Mouse (Mus musculus) forebrain, embryonic 15.5 days (tissue): ENCODE results near the gene Ybey. TPM values are rescaled to one million over a fixed set of nuclear protein-coding genes. Genes with fewer than 3 reads are reported as not detected.

ENCODE experiments used
- ATAC-seq: fragments of 200-750 bp; cut with Nextera tagmentation; replicated peaks from 2 replicates; pipeline ENCODE4 v1.8.0; 2017; ENCODE audit warnings: mild to moderate bottlenecking, moderate TSS enrichment, moderate library complexity
- H3K27ac ChIP-seq: fragments of 300-500 bp; sonication (generic); replicated peaks from 2 replicates; pipeline ENCODE4 v1.5.1; 2015; ENCODE audit warnings: mild to moderate bottlenecking, inconsistent platforms
- H3K27me3 ChIP-seq: fragments of 300-500 bp; sonication (generic); 2 replicates; pipeline ENCODE4 v1.6.1; 2015; ENCODE audit warnings: inconsistent platforms
- H3K36me3 ChIP-seq: fragments of 300-500 bp; sonication (generic); 2 replicates; pipeline ENCODE4 v1.6.1; 2015; ENCODE audit warnings: mild to moderate bottlenecking, inconsistent platforms
- H3K4me1 ChIP-seq: fragments of 300-500 bp; sonication (generic); 2 replicates; pipeline ENCODE4 v1.6.1; 2015; ENCODE audit warnings: inconsistent platforms
- H3K4me2 ChIP-seq: fragments of 300-500 bp; sonication (generic); replicated peaks from 2 replicates; pipeline ENCODE4 v1.6.1; 2015; ENCODE audit warnings: mild to moderate bottlenecking, inconsistent platforms
- H3K4me3 ChIP-seq: fragments of 300-500 bp; sonication (generic); 2 replicates; pipeline ENCODE4 v1.5.1; 2015; ENCODE audit warnings: mild to moderate bottlenecking, inconsistent platforms
- H3K9ac ChIP-seq: fragments of 300-500 bp; sonication (generic); replicated peaks from 2 replicates; pipeline ENCODE4 v1.6.1; 2015; ENCODE audit warnings: mild to moderate bottlenecking, inconsistent platforms
- H3K9me3 ChIP-seq: fragments of 300-500 bp; sonication (generic); 2 replicates; pipeline ENCODE4 v1.6.1; 2016; ENCODE audit warnings: inconsistent platforms
- WGBS: fragments of 180-500 bp; shearing (Covaris S2); methylation state at CpG from one replicate; pipeline ENCODE4 v1.1.7; 2015; ENCODE audit warnings: mixed read lengths; 5-methylcytosine and 5-hydroxymethylcytosine counted together
- polyA plus RNA-seq: library from polyadenylated mRNA; unstranded; fragments of >200 nt; fragmentation: Nextera tagmentation; extraction: Ambion mirVana; gene quantifications from 2 replicates; pipeline ENCODE4 v1.2.1, GENCODE M21; 2015

The Ybey gene
- polyA plus RNA-seq, 1 experiment from 2014 or later: 6.7 TPM

- WGBS: 97% methylated on average over 9 of the region's 9 CpGs
- peaks cover 21% of the 10 kb centered on the region for H3K4me1 ChIP-seq
- H3K4me2 ChIP-seq: no peak overlapping the region
- H3K9me3 ChIP-seq: no peaks in the 10 kb centered on the region
- H3K9ac ChIP-seq: no peak overlapping the region
- no peak overlapping the region for H3K4me3 ChIP-seq
- H3K27me3 ChIP-seq: no peaks in the 10 kb centered on the region
- ATAC-seq: no peak
- H3K36me3 ChIP-seq: peaks cover 40% of the 10 kb centered on the region
- H3K27ac ChIP-seq: no peak overlapping the region
These were observed 29.6 kb downstream of the Ybey start for GRCm38 (mm10) chr10:76439107-76439890.

GRCm38 (mm10) chr10:76433925-76434324, 35.0 kb downstream of the Ybey start:
- H3K27me3 ChIP-seq: no peaks in the 10 kb centered on the region
- peaks cover 79% of the 10 kb centered on the region for H3K36me3 ChIP-seq
- H3K4me3 ChIP-seq: no peak overlapping the region
- H3K4me1 ChIP-seq: no peaks in the 10 kb centered on the region
- H3K27ac ChIP-seq: no peak overlapping the region
- H3K4me2 ChIP-seq: no peak overlapping the region
- WGBS: 89% methylated on average over 11 of the region's 11 CpGs
- no peak for ATAC-seq
- no peak overlapping the region for H3K9ac ChIP-seq
- H3K9me3 ChIP-seq: no peaks in the 10 kb centered on the region

- Histone ChIP-seq H3K27ac (no peak overlapping the region), H3K4me1 (no peaks in the 10 kb centered on the region), H3K36me3 (peaks cover 81% of the 10 kb centered on the region), H3K9ac (no peak overlapping the region), H3K9me3 (no peaks in the 10 kb centered on the region), H3K4me3 (no peak overlapping the region), H3K27me3 (no peaks in the 10 kb centered on the region), H3K4me2 (no peak overlapping the region)
- WGBS: 94% methylated on average over 7 of the region's 7 CpGs
- ATAC-seq: no peak
These were observed 43.2 kb downstream of the Ybey start for GRCm38 (mm10) chr10:76425674-76426073.

- WGBS: 92% methylated on average over 12 of the region's 12 CpGs
- peaks cover 71% of the 10 kb centered on the region for H3K36me3 ChIP-seq
These were observed 52.1 kb downstream of the Ybey start for GRCm38 (mm10) chr10:76416811-76417210.

More at GRCm38 (mm10) chr10:76416811-76417210, 52.1 kb downstream of the Ybey start:
- H3K27me3 ChIP-seq: no peaks in the 10 kb centered on the region
- no peak overlapping the region for H3K4me2 ChIP-seq
- no peak for ATAC-seq
- H3K4me3 ChIP-seq: no peak overlapping the region
- no peaks in the 10 kb centered on the region for H3K4me1 ChIP-seq
- no peak overlapping the region for H3K27ac ChIP-seq
- H3K9ac ChIP-seq: no peak overlapping the region
- no peaks in the 10 kb centered on the region for H3K9me3 ChIP-seq

Other genes starting within 250 kb of the Ybey start
- gene Prmt2, start 231.2 kb downstream of the Ybey start, polyA plus RNA-seq: 250 and 269 TPM in 2 replicates
- 0.93 and 1.0 TPM in 2 replicates for gene S100b, start 215.3 kb downstream of the Ybey start, polyA plus RNA-seq
- 13.4 and 16.4 TPM in 2 replicates for gene Dip2a, start 123.8 kb downstream of the Ybey start, polyA plus RNA-seq
- gene AC141477.1, start 28.7 kb downstream of the Ybey start, polyA plus RNA-seq: 1.6 TPM in 1 of 2 replicates, not detected in the other
- gene Pcnt, start 26.3 kb downstream of the Ybey start, polyA plus RNA-seq: 10.6 and 12.7 TPM in 2 replicates
- not detected in 2 replicates for gene 2610028H24Rik, start 20.0 kb downstream of the Ybey start, polyA plus RNA-seq
- gene Mcm3ap, start 187 bp downstream of the Ybey start, polyA plus RNA-seq: 67.5 and 72.5 TPM in 2 replicates
- gene Lss, start 62.5 kb upstream of the Ybey start, polyA plus RNA-seq: 37.5 and 44.7 TPM in 2 replicates
- not detected in 2 replicates for gene Spatc1l, start 93.2 kb upstream of the Ybey start, polyA plus RNA-seq
- 0.08 TPM in 1 of 2 replicates, not detected in the other for gene Ftcd, start 106.5 kb upstream of the Ybey start, polyA plus RNA-seq
- gene Col6a2, start 154.5 kb upstream of the Ybey start, polyA plus RNA-seq: 7.4 and 7.9 TPM in 2 replicates